Mouse (Mus musculus): ENCODE data around the gene Ppm1h. TPM values are rescaled to one million over a fixed set of nuclear protein-coding genes. Genes with fewer than 3 reads are reported as not detected.

Ppm1h gene
- total and polyA plus RNA-seq, 3 experiments, result 1.2 to 1.3 (median 1.3) TPM

DNA sequence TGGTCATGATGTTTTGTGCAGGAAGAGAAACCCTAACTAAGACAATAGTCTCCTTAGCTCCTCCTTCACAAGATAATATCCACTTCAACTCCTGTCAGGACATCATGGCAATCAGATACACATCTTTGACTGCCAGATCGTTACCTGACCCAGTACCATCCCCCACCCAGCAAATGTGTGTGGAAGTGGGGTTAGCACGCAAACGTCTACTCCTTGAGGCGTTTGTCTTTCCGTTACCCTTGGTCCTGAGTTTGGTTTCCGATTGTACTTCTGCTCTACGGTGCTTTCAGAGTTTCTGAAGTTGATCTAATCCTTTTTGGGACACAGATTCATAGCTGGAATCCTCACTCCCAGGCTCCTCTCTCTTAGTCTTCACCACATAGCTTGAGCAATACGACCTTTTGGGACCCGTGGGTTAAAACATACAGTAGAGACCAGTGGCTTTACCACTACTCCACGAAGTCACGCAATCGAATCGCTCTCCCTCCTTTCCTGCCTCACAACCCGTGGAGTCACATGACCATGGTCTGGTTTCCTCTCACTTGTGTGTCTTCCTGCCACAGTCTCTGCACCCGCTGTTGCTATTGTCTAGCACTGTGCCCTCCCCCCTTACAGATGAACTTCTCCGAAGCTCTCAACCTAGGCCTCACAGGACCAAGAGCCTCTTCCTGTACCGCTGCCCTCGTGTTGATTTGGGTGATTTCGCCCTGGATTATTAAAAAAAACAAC is 121.6 kb downstream of the Ppm1h start:
- dilution Hi-C loops (cut with MboI; ENCODE audit: extremely low pct_ligation_motif_present, extremely low pct_unique_long_range_greater_than_20kb, low sequenced_read_pairs) (no loop called here), in situ Hi-C loops (cut with MboI; ENCODE audit: low pct_ligation_motif_present, low pct_unique_long_range_greater_than_20kb, low sequenced_read_pairs) (loop anchor here (5.0 kb wide), 1 partner anchor 287 kb away; no protein-coding TSS in a partner anchor)
- Histone ChIP-seq H3K79me2 (replicated peaks; ENCODE audit: control insufficient read depth, extremely low read depth, insufficient read depth, poor library complexity, severe bottlenecking) (no peaks in the 10 kb centered on the region), H3K4me1 (ENCODE audit: control insufficient read depth in 1 of 2, insufficient read depth in 2 of 2) (peaks cover 0 to 4% of the 10 kb centered on the region in 2 experiments; a peak in 1 of 4 replicates), H3K4me2 (ENCODE audit: insufficient read depth, low read depth, poor library complexity, severe bottlenecking) (no peak overlapping the region), H3K27me3 (replicated peaks) (no peaks in the 10 kb centered on the region), H3K27ac (ENCODE audit: insufficient read depth, low read depth) (no peak overlapping the region), H3K9ac (ENCODE audit: insufficient read depth, low read depth) (no peak overlapping the region), H3K4me3 (replicated peaks in 1 of 3; ENCODE audit: low read depth in 2 of 3, low read length in 2 of 3, poor library complexity in 1 of 3) (no peak overlapping the region), H3K9me3 (replicated peaks; ENCODE audit: low read length) (no peaks in the 10 kb centered on the region), H3K36me3 (replicated peaks in 1 of 2; ENCODE audit: control insufficient read depth in 1 of 2, insufficient read depth in 1 of 2, low read length in 1 of 2) (no peaks in the 10 kb centered on the region)
- TF ChIP-seq ZKSCAN1 (IDR thresholded peaks at IDR 0.05; ENCODE audit: borderline replicate concordance, low read depth, low read length) (no peak), MXI1 (IDR thresholded peaks at IDR 0.05; ENCODE audit: low read depth, low read length) (no peak), USF1 (IDR thresholded peaks at IDR 0.05; ENCODE audit: low read depth, low read length) (0 out of 2 replicates have a peak, but pooled peaks have one; percentile 8), EP300 (IDR thresholded peaks at IDR 0.05; ENCODE audit: low read length) (no peak), CHD1 (IDR thresholded peaks at IDR 0.05; ENCODE audit: low read depth, low read length) (no peak), KAT2A (IDR thresholded peaks at IDR 0.05; ENCODE audit: insufficient replicate concordance, low read length) (no peak), CHD2 (IDR thresholded peaks at IDR 0.05; ENCODE audit: low read length) (no peak)
- no peak for DNase-seq (ENCODE audit: extremely low read depth)

DNA sequence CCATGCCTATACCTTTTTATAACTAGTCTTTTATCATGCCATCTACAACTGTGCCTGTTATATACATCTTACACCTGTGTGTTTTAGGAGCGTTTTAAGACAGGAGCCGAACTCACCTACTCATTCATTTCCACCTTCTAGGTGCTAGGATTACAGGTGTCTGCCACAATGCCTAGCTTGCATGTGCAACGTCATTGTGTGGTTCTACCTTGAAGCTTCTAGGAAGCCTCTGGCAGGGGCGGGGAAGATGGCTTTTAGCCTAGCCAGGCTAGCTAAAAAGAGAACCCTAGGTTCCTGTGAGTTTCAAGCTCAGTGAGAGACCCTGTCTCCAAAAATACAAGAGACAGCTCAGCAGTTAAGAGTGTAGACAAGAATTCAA is 122.2 kb downstream of the Ppm1h start:
- peaks cover 0 to 4% of the 10 kb centered on the region in 2 experiments; a peak in 1 of 4 replicates for H3K4me1 ChIP-seq (ENCODE audit: control insufficient read depth in 1 of 2, insufficient read depth in 2 of 2)
- no peak overlapping the region for H3K4me3 ChIP-seq (replicated peaks in 1 of 3; ENCODE audit: low read depth in 2 of 3, low read length in 2 of 3, poor library complexity in 1 of 3)
- H3K27ac ChIP-seq (ENCODE audit: insufficient read depth, low read depth), result no peak overlapping the region
- in situ Hi-C loops (cut with MboI; ENCODE audit: low pct_ligation_motif_present, low pct_unique_long_range_greater_than_20kb, low sequenced_read_pairs) (loop anchor here (5.0 kb wide), 1 partner anchor 287 kb away; no protein-coding TSS in a partner anchor), dilution Hi-C loops (cut with MboI; ENCODE audit: extremely low pct_ligation_motif_present, extremely low pct_unique_long_range_greater_than_20kb, low sequenced_read_pairs) (no loop called here)
- no peaks in the 10 kb centered on the region for H3K9me3 ChIP-seq (replicated peaks; ENCODE audit: low read length)
- H3K4me2 ChIP-seq (ENCODE audit: insufficient read depth, low read depth, poor library complexity, severe bottlenecking), result no peak overlapping the region
- DNase-seq (ENCODE audit: extremely low read depth), result no peak
- H3K79me2 ChIP-seq (replicated peaks; ENCODE audit: control insufficient read depth, extremely low read depth, insufficient read depth, poor library complexity, severe bottlenecking), result no peaks in the 10 kb centered on the region
- no peaks in the 10 kb centered on the region for H3K36me3 ChIP-seq (replicated peaks in 1 of 2; ENCODE audit: control insufficient read depth in 1 of 2, insufficient read depth in 1 of 2, low read length in 1 of 2)
- no peak overlapping the region for H3K9ac ChIP-seq (ENCODE audit: insufficient read depth, low read depth)
- TF ChIP-seq NELFE (IDR thresholded peaks at IDR 0.05; ENCODE audit: low read depth, low read length), result no peak
- TF ChIP-seq IRF4 (IDR thresholded peaks at IDR 0.05; ENCODE audit: low read depth, low read length), result no peak
- TF ChIP-seq PAX5 (IDR thresholded peaks at IDR 0.05; ENCODE audit: low read length), result no peak
- TF ChIP-seq KAT2A (IDR thresholded peaks at IDR 0.05; ENCODE audit: insufficient replicate concordance, low read length), result no peak
- TF ChIP-seq MAZ (IDR thresholded peaks at IDR 0.05; ENCODE audit: low read depth, low read length), result no peak
- TF ChIP-seq USF1 (IDR thresholded peaks at IDR 0.05; ENCODE audit: low read depth, low read length), result no peak
- no peak for TF ChIP-seq BHLHE40 (IDR thresholded peaks at IDR 0.05; ENCODE audit: low read depth, low read length)
- TF ChIP-seq ZKSCAN1 (IDR thresholded peaks at IDR 0.05; ENCODE audit: borderline replicate concordance, low read depth, low read length), result no peak
- no peak for TF ChIP-seq MYC (IDR thresholded peaks at IDR 0.05; ENCODE audit: low read depth, low read length)
- no peak for TF ChIP-seq GABPA (IDR thresholded peaks at IDR 0.05; ENCODE audit: insufficient replicate concordance, low read depth, low read length)
- no peak for TF ChIP-seq USF2 (conservative IDR thresholded peaks at IDR 0.05; ENCODE audit: low read depth, low read length)
- TF ChIP-seq MXI1 (IDR thresholded peaks at IDR 0.05; ENCODE audit: low read depth, low read length), result no peak
- TF ChIP-seq UBTF (IDR thresholded peaks at IDR 0.05; ENCODE audit: low read depth, low read length), result no peak
- H3K27me3 ChIP-seq (replicated peaks), result no peaks in the 10 kb centered on the region
